Mouse (Mus musculus): ENCODE results near the gene Sh3tc1.

The Sh3tc1 gene

DNA sequence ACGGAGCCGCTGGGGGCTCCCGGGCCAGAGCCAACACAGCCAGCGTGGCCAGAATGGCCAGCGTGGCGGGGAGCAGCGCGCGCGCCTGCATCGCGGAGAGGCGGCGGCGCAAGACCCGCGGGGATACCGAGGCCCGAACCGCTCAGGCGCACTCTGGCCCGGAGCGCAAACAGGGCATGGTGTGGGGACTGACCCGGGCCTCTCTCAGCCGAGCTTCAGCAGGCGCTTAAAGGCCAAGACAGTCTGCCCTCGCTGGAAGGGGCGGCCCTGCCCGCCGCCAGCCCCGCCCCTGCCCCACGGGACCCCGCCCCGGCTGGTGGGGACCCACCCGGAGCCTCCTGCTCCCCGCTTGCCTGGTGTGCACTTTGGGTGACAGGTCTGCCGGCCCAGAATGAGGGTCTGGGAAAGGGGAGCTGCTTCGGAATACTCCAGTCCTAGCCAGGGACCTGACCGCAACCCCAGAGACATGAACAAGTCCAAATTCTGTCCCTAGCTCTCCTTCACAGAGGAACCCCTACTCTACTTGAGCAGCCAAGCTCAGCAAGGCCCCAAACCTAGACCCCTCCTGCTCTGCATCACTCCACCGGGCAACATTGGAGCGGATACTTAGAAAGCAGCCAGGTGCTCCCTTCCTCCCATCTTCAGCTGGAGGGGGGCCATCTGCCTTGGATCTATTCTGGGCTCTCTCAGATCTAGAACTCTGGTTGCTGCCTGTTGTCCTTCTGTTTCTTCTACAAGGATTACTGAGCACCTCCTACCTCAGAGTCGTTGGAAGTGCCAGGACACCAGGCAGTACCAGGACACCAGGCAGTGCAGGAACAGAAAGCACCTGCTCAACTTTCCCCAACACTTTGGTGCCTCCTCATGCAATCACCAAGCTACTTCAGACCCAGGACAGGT is 60.3 kb downstream of the Sh3tc1 start, which contains the start of gene Htra3:
Gene Htra3, minus strand, starts transcription at position 527 of the 900 bp plus-strand sequence.
- no peak for DNase-seq

DNA sequence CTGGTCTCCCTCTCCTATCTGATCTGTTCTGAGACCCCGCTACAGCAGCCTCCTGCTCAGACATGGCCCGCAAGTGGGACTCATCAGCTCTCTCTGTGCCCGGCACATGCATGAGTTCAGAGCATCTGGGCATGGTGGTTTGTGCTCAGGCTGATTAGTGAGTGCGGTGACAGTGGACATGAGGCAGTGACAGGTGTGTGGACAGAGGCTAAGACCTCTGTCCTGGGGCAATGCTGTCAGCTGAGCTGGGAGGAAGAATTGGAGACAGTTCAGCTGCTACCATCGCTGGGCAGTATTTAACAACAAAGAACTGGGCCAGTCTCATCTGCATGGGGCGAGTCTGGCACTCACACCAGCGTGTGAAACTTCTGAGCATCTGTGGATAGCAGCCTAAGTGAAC is 62.8 kb downstream of the Sh3tc1 start:
- DNase-seq: no peak

DNA sequence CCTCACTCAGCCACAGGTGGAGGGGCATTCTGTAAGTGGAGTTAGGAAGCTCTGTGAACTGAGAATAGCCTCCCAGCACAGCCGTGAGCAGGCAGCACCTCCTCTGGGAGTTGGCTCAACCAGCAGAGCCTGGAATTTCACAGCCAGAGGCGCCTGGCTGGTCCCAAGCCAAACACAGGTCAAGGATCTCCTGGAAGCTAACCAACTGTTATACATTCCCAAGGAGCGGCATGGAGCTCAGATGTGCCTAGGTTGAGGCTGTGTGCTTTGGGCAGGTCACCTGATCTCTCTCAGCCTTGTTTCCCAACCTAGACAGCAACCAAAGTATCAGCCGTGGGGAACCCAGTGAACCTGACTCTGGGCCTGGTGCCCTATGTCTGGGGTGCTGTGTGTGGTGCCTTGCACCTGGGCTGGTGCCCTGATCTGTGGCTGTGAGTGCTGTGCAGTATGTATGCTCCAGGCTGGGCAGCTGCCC is 65.7 kb downstream of the Sh3tc1 start:
- no peak for DNase-seq

GRCm38 (mm10) chr5:35673086-35673485 is 66.7 kb downstream of the Sh3tc1 start:
- no peak for DNase-seq

- DNase-seq: no peak
Observed at GRCm38 (mm10) chr5:35672581-35672980, 67.2 kb downstream of the Sh3tc1 start.

- no peak for DNase-seq
Observed at GRCm38 (mm10) chr5:35671474-35671891, 68.3 kb downstream of the Sh3tc1 start.

GRCm38 (mm10) chr5:35670412-35670801 is 69.4 kb downstream of the Sh3tc1 start:
- no peak for DNase-seq

- DNase-seq: no peak
Observed at GRCm38 (mm10) chr5:35669747-35670411, 69.9 kb downstream of the Sh3tc1 start.

- DNase-seq: no peak
Observed at GRCm38 (mm10) chr5:35666152-35666551, 73.6 kb downstream of the Sh3tc1 start.

DNA sequence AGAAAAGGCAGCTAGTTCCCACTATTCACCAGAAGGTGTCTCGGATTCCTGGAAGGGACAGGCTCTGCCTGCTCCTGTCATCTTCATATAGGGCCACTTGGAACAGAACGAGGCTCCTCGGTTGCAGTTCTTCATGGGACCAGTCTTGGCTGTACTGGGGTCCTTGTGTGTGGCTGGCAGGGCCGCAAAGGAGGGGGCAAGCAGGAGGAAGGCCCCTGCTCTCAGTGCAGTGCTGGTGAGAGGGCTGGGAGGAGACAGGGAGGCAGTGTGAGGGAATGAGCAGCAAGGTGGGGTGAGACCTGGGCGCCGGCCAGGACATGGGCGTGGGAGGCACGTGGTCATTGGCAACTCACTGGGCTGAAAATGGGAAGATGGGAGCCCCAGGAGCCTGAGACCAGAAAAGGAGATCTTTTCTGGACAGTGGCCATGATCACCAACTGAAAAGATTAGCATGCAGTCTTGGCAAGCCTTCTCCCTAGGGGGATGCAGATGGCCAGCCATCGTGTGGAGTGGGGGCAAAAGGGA is 77.7 kb downstream of the Sh3tc1 start:
- no peak for DNase-seq

DNA sequence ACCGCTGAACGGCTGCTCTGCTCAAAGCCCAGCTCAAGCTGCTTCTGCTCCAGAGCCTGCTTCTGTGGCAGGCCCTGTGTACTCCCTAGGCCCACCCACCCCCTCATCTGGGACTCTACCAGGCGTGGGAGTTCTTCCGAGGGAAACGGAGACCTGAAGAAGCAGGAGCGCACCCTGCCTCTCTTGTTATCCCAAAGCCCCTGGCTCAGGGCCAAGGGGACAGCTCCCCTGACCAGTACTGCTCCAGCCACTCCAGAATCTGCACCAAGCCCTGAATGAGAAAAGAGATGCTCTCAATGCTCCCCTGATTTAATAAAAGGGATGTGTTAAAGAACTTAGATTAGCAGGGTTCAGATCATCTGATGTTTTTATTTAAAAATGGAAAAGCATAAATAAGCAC is 78.6 kb downstream of the Sh3tc1 start:
- no peak for DNase-seq

DNA sequence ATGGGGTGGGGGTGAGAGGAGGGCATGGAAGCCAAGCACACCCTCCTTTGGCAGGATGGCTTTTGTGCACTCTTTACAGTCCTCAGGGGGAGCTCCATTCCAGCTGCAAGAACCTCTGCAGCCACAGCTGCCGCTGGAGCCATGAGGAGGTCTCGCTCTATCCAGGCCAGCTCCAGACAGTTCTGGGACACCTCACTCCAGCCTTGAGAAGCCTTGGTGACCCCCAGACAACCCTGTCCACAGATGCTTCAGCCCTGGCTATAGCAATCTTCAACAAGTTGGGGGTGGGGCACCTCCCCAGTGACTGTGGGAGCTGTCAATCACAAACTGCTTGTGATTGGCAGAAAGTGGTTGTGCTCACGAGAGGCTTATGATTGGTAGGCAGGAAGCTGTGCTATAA is 80.3 kb downstream of the Sh3tc1 start:
- no peak for DNase-seq

DNA sequence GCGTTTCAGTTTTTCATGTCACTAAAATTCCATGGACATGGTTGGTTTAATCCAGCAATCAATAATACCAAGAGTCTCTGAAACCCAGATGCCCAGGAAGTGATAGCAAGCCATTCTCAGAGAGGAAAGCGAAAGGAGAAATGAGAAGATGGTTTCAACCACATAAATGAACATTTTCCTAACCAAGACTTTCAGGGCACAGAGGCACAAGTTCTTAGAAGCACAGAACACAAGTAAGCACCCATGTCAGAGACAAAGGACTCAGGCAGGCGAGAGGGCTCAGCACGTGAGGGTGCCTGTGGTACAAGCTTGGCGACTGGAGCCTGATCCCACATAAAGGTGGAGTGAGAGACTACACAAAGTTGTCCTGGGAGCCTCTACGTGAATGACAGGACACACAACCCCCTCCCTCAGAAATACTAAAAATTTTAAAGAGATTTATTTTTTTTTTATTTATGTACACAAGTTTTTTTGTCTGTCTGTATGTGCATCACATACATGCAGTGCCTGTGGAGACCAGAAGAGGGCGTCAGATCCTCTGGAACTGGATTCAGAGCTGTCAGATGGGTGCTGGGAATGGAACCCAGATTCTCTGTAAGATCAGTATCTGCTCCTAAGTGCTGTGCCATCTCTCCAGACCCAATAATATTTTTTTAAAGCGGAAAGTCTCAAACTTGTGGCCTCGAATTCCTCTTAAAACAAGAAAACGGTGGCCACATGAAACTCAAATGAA is 83.9 kb downstream of the Sh3tc1 start:
- DNase-seq: no peak

DNA sequence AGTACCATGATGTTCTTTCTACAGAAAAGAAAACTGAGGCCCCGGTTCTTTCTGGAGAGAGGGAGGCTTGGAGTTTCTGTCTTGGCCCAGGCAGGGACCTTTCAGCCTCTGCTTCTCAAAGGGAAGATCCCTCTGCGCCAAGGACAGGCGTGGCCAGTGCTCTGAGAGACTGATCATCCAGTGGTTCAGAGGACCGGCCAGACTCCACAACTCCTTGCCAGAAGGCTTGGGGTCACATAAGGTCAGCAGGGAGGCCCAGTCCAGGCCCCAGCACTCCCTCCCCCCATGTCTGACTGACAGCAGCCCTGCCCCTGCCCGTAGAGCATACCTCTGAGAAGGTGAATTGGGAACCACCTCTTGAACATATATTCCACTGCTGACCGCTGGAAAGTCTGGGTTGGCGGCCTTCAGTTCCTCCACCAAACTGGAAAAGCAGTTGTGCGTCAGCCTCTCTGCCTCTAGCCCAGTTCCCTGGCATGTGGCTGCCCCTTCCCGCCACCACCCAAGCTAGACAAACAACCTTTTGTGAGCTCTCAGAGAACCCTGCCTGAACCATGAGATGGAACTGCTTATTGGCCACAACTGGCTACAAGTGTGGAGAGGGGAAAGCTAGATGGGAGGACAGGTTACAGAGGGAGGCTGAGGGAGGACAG is 85.9 kb downstream of the Sh3tc1 start:
- no peak for DNase-seq

- DNase-seq: no peak
Observed at GRCm38 (mm10) chr5:35652872-35653271, 86.9 kb downstream of the Sh3tc1 start.

GRCm38 (mm10) chr5:35652319-35652718 is 87.5 kb downstream of the Sh3tc1 start:
- no peak for DNase-seq

DNA sequence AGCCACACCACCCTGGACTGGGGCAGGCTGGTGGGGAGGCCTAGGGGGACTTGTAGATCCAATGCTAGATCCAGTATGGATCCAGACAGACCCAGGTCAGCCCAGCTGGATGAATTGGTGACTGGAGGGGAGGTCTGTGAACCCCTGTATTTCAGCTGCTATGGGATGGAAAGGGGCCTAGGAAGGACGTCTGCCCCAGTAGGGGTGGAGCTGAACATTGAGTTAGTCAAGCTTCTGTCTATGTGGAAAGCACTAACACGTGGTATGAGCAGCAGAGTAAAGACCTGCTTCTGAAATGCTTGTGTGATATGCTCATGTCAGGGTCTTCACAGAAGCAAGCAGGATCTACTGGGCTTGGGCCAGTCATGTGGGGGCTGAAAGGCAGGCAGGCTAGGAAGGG is 91.6 kb downstream of the Sh3tc1 start:
- no peak for DNase-seq

DNA sequence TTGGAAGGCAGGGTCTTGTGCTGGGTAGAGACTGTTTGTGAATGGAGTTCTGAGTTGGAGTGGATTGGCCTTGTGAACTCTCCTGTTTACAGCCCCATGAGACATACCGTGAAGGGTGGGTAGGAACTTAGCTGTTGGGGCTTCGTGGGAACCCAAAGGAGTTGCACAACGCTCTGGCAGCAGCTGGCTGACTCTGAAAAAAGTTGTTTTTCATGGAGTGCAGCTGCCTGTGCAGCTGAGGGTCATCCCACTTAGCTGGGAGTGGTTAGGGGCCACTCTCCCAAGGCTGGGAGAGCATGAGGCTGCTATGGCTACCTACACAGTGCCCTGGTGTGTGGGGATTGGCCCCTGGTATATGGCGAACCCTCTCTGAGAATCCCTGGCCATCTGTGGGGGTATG is 92.2 kb downstream of the Sh3tc1 start:
- no peak for DNase-seq

All from thymus, postnatal 25 days (tissue).